Mouse (Mus musculus) bone marrow macrophage, adult 2 months (primary cell): ENCODE measurements at regions not wholly inside any gene's neighbourhood (a gene's known extent, or its start where the extent isn't known, plus 50 kb on each side); places are given as distances from the start of the nearest gene placed in this dataset.

ENCODE experiments used
- CTCF ChIP-seq: IDR thresholded peaks from 2 replicates; pipeline ENCODE4 v1.5.1; 2012; ENCODE audit warnings: low read depth, mild to moderate bottlenecking, low read length, moderate library complexity
- POLR2A ChIP-seq: IDR thresholded peaks from 2 replicates; pipeline ENCODE4 v1.6.1; 2012; ENCODE audit warnings: mild to moderate bottlenecking, low read depth, low read length, borderline replicate concordance

DNA sequence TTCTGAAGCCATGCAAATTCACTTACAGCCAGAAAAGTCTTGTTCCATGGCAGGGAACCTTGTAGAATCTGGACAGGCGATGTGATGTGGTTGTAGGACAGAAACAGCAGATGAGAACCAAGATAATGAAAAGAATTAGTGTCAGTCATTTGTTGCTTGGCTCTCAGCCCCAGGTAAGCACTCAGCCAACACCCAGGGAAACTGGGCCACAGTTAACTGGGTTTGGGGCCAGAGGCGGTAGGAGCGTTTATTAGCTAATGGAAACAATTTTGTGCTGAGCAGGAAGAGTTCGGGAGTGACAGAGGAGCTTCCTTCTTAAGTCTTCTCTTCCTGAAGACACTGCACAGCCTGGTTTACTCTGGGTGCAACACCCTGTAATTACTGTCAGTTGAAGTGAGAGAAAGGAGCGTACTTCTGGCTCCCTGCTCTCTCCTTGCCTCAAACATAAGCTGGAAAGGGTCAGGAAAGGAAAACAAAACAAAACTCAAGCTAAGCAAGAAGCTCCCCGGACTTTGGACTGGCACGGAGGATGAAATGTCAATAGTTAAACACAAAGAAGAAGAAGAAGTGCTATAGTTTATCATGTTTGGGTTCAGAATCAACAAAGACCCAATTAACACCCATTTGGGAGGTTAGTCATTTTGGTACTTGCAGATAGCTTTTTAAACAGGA lies 100.4 kb downstream of the Enc1 start:
- no peak for TF ChIP-seq POLR2A
- no peak for TF ChIP-seq CTCF
